Mouse (Mus musculus) frontal cortex, postnatal 25 days (tissue): ENCODE data around the gene Dkkl1.

Experiments used
- DNase-seq, 2 experiments: peaks; one replicate each; pipeline ENCODE4 v3.0.0; 2022; ENCODE audit warnings: low spot score in 2 of 2

Dkkl1 gene

GRCm38 (mm10) chr7:45167761-45168445 lies 44.0 kb downstream of the Dkkl1 start:
- no peak for DNase-seq

GRCm38 (mm10) chr7:45166950-45167401 lies 45.0 kb downstream of the Dkkl1 start:
- DNase-seq = no peak

GRCm38 (mm10) chr7:45165701-45166100 lies 46.2 kb downstream of the Dkkl1 start:
- no peak for DNase-seq

- DNase-seq = no peak
Measured at GRCm38 (mm10) chr7:45164833-45165232, 47.1 kb downstream of the Dkkl1 start.

- DNase-seq = no peak
Measured at GRCm38 (mm10) chr7:45163735-45164490, 48.0 kb downstream of the Dkkl1 start, which contains the start of gene Slc17a7. Gene Slc17a7, plus strand, starts transcription at chr7:45163949.

GRCm38 (mm10) chr7:45162996-45163615 lies 48.8 kb downstream of the Dkkl1 start:
- DNase-seq = no peak

GRCm38 (mm10) chr7:45162551-45162950 lies 49.4 kb downstream of the Dkkl1 start:
- no peak for DNase-seq

GRCm38 (mm10) chr7:45161612-45162473 lies 50.1 kb downstream of the Dkkl1 start:
- DNase-seq = peak; percentile 89 to 90

- DNase-seq = no peak
Measured at GRCm38 (mm10) chr7:45160866-45161265, 51.1 kb downstream of the Dkkl1 start.

GRCm38 (mm10) chr7:45160316-45160800 lies 51.6 kb downstream of the Dkkl1 start:
- no peak for DNase-seq

GRCm38 (mm10) chr7:45158991-45159390 lies 53.0 kb downstream of the Dkkl1 start:
- DNase-seq = no peak
